Mouse (Mus musculus) intestine, embryonic 16.5 days (tissue): Measurements from ENCODE around the gene 1700018F24Rik. TPM values are rescaled to one million over a fixed set of nuclear protein-coding genes. Genes with fewer than 3 reads are reported as not detected.
"Not testable (repeated sequence)": the region's sequence is repeated elsewhere in the genome, so short reads cannot be mapped to it uniquely, and the experiment has no call there.

Experiments
- ATAC-seq: fragments of 200-750 bp; cut with Nextera tagmentation; 2 replicates; pipeline ENCODE4 v1.8.0; 2017; ENCODE audit warnings: moderate TSS enrichment, moderate library complexity
- H3K27ac ChIP-seq: fragments of 300-500 bp; sonication (generic); 2 replicates; pipeline ENCODE4 v1.5.1; 2014; ENCODE audit warnings: mild to moderate bottlenecking, low read length
- H3K27me3 ChIP-seq: fragments of 300-500 bp; sonication (generic); replicated peaks from 2 replicates; pipeline ENCODE4 v1.6.1; 2014; ENCODE audit warnings: low read length, control low read depth, mixed read lengths; ENCODE audit not compliant: control insufficient read depth, insufficient read depth
- H3K36me3 ChIP-seq: fragments of 300-500 bp; sonication (generic); 2 replicates; pipeline ENCODE4 v1.6.1; 2014; ENCODE audit warnings: low read length, control low read depth; ENCODE audit not compliant: control insufficient read depth, insufficient read depth
- H3K4me1 ChIP-seq: fragments of 300-500 bp; sonication (generic); 2 replicates; pipeline ENCODE4 v1.6.1; 2014; ENCODE audit warnings: low read length, control low read depth, mixed read lengths; ENCODE audit not compliant: control insufficient read depth, insufficient read depth
- H3K4me2 ChIP-seq: fragments of 300-500 bp; sonication (generic); 2 replicates; pipeline ENCODE4 v1.6.1; 2014; ENCODE audit warnings: low read depth, low read length, control low read depth
- H3K4me3 ChIP-seq: fragments of 300-500 bp; sonication (generic); 2 replicates; pipeline ENCODE4 v1.5.1; 2014; ENCODE audit warnings: mild to moderate bottlenecking, low read length
- H3K9ac ChIP-seq: fragments of 300-500 bp; sonication (generic); 2 replicates; pipeline ENCODE4 v1.6.1; 2014; ENCODE audit warnings: low read depth, low read length
- H3K9me3 ChIP-seq: fragments of 300-500 bp; sonication (generic); 2 replicates; pipeline ENCODE4 v1.6.1; 2016; ENCODE audit warnings: low read length, control low read depth; ENCODE audit not compliant: control insufficient read depth
- WGBS: fragments of 180-500 bp; shearing (Covaris S2); extraction: QIAGEN DNeasy Blood & Tissue Kit; methylation state at CpG from one replicate; pipeline ENCODE4 v1.1.7; 2014; 5-methylcytosine and 5-hydroxymethylcytosine counted together
- polyA plus RNA-seq: library from polyadenylated mRNA; unstranded; fragments of >200 nt; fragmentation: Nextera tagmentation; extraction: Ambion mirVana; gene quantifications from 2 replicates; pipeline ENCODE4 v1.2.1, GENCODE M21; 2015

1700018F24Rik gene
- polyA plus RNA-seq, 1 experiment from 2014 or later, result not detected

- not testable (repeated sequence) for H3K4me3 ChIP-seq, H3K4me2 ChIP-seq, H3K36me3 ChIP-seq, ATAC-seq, H3K9ac ChIP-seq, H3K27ac ChIP-seq, H3K4me1 ChIP-seq, H3K9me3 ChIP-seq, H3K27me3 ChIP-seq
- WGBS, result 96% methylated on average over 1 of the region's 1 CpGs
Observed at GRCm38 (mm10) chr5:145030476-145030875, 12.3 kb upstream of the 1700018F24Rik start.

- 57% methylated on average over 5 of the region's 5 CpGs for WGBS
- not testable (repeated sequence) for H3K36me3 ChIP-seq, H3K27ac ChIP-seq, H3K4me2 ChIP-seq, H3K9ac ChIP-seq, H3K9me3 ChIP-seq, H3K4me1 ChIP-seq, H3K4me3 ChIP-seq, H3K27me3 ChIP-seq, ATAC-seq
Observed at GRCm38 (mm10) chr5:145032391-145032790, 10.4 kb upstream of the 1700018F24Rik start, which contains the start of gene Gm4871. Gene Gm4871 (minus strand): TSS chr5:145032754.

- Histone ChIP-seq H3K27me3 (no peaks in the 10 kb centered on the region), H3K36me3 (no peaks in the 10 kb centered on the region), H3K4me3 (no peak overlapping the region), H3K4me1 (no peaks in the 10 kb centered on the region), H3K9ac (no peak overlapping the region), H3K9me3 (no peaks in the 10 kb centered on the region), H3K4me2 (no peak overlapping the region), H3K27ac (no peak overlapping the region)
- whole genome bisulfite sequencing, result 40% methylated on average over 4 of the region's 4 CpGs
- no peak for ATAC-seq
Observed at GRCm38 (mm10) chr5:145041628-145042027, 1.2 kb upstream of the 1700018F24Rik start.

- not testable (repeated sequence) for H3K9me3 ChIP-seq
Observed at GRCm38 (mm10) chr5:145054187-145054586, 11.4 kb downstream of the 1700018F24Rik start.

GRCm38 (mm10) chr5:145057907-145058306 is 15.1 kb downstream of the 1700018F24Rik start:
- no peak overlapping the region for H3K4me3 ChIP-seq
- WGBS, result 78% methylated on average over 8 of the region's 8 CpGs

More at GRCm38 (mm10) chr5:145054187-145054586, 11.4 kb downstream of the 1700018F24Rik start:
- H3K27me3 ChIP-seq, H3K9ac ChIP-seq, H3K4me1 ChIP-seq, H3K27ac ChIP-seq, H3K4me3 ChIP-seq, ATAC-seq, H3K4me2 ChIP-seq, H3K36me3 ChIP-seq: not testable (repeated sequence)
- WGBS, result 55% methylated on average over 3 of the region's 3 CpGs

GRCm38 (mm10) chr5:145058722-145059121 is 15.9 kb downstream of the 1700018F24Rik start:
- WGBS, result 86% methylated on average over 7 of the region's 7 CpGs
- Histone ChIP-seq H3K9me3 (no peaks in the 10 kb centered on the region), H3K27ac (no peak overlapping the region), H3K9ac (no peak overlapping the region), H3K4me2 (no peak overlapping the region), H3K4me1 (no peaks in the 10 kb centered on the region), H3K27me3 (no peaks in the 10 kb centered on the region), H3K4me3 (no peak overlapping the region), H3K36me3 (no peaks in the 10 kb centered on the region)
- no peak for ATAC-seq

More at GRCm38 (mm10) chr5:145057907-145058306, 15.1 kb downstream of the 1700018F24Rik start:
- no peak overlapping the region for H3K4me2 ChIP-seq
- H3K9me3 ChIP-seq, result no peaks in the 10 kb centered on the region
- H3K27ac ChIP-seq, result no peak overlapping the region
- H3K4me1 ChIP-seq, result no peaks in the 10 kb centered on the region
- no peaks in the 10 kb centered on the region for H3K36me3 ChIP-seq
- no peak for ATAC-seq
- no peaks in the 10 kb centered on the region for H3K27me3 ChIP-seq
- no peak overlapping the region for H3K9ac ChIP-seq

GRCm38 (mm10) chr5:145059524-145059923 is 16.7 kb downstream of the 1700018F24Rik start:
- Histone ChIP-seq H3K9me3 (no peaks in the 10 kb centered on the region), H3K36me3 (no peaks in the 10 kb centered on the region), H3K4me1 (no peaks in the 10 kb centered on the region), H3K9ac (no peak overlapping the region), H3K4me3 (no peak overlapping the region), H3K27ac (no peak overlapping the region), H3K4me2 (no peak overlapping the region), H3K27me3 (no peaks in the 10 kb centered on the region)
- WGBS, result 75% methylated on average over 2 of the region's 2 CpGs
- ATAC-seq, result peak; percentile 44; the same call in 1 of the 2 replicates

- no peak overlapping the region for H3K4me3 ChIP-seq
- no peak overlapping the region for H3K4me2 ChIP-seq
- H3K27me3 ChIP-seq, result no peaks in the 10 kb centered on the region
- no peak overlapping the region for H3K9ac ChIP-seq
- 92% methylated on average over 1 of the region's 1 CpGs for WGBS
- H3K27ac ChIP-seq, result no peak overlapping the region
- no peaks in the 10 kb centered on the region for H3K36me3 ChIP-seq
- H3K4me1 ChIP-seq, result no peaks in the 10 kb centered on the region
- ATAC-seq, result no peak
- no peaks in the 10 kb centered on the region for H3K9me3 ChIP-seq
Observed at GRCm38 (mm10) chr5:145064765-145065340, 22.1 kb downstream of the 1700018F24Rik start.

- no peak overlapping the region for H3K4me2 ChIP-seq
- no peaks in the 10 kb centered on the region for H3K36me3 ChIP-seq
- H3K9ac ChIP-seq, result no peak overlapping the region
- H3K9me3 ChIP-seq, result no peaks in the 10 kb centered on the region
- H3K4me1 ChIP-seq, result no peaks in the 10 kb centered on the region
- no peak overlapping the region for H3K27ac ChIP-seq
- no peak for ATAC-seq
- WGBS, result 37% methylated on average over 3 of the region's 3 CpGs
- no peak overlapping the region for H3K4me3 ChIP-seq
- H3K27me3 ChIP-seq, result no peaks in the 10 kb centered on the region
Observed at GRCm38 (mm10) chr5:145068863-145069262, 26.1 kb downstream of the 1700018F24Rik start.

GRCm38 (mm10) chr5:145069707-145070106 is 26.9 kb downstream of the 1700018F24Rik start:
- Histone ChIP-seq H3K4me1 (no peaks in the 10 kb centered on the region), H3K27me3 (no peaks in the 10 kb centered on the region), H3K9ac (no peak overlapping the region), H3K27ac (no peak overlapping the region), H3K9me3 (no peaks in the 10 kb centered on the region), H3K4me3 (no peak overlapping the region), H3K4me2 (no peak overlapping the region), H3K36me3 (no peaks in the 10 kb centered on the region)
- 0 out of 2 replicates have a peak, but pooled peaks have one; percentile 46 for ATAC-seq
- under 1% methylated on average over 5 of the region's 5 CpGs for WGBS
